Mouse (Mus musculus): ENCODE data around the gene Tmem136.

Gene Tmem136

GRCm38 (mm10) chr9:43108081-43108480 is 8.3 kb downstream of the Tmem136 start:
- DNase-seq (ENCODE audit: low spot score in 2 of 2): no peak

- no peak for DNase-seq (ENCODE audit: low spot score in 2 of 2)
These were observed 8.8 kb downstream of the Tmem136 start for GRCm38 (mm10) chr9:43107555-43107954.

GRCm38 (mm10) chr9:43107187-43107517 is 9.2 kb downstream of the Tmem136 start, which contains the start of gene Arhgef12:
TSS of gene Arhgef12 (minus strand) at chr9:43107239.
- DNase-seq (ENCODE audit: low spot score in 2 of 2): no peak

GRCm38 (mm10) chr9:43106426-43107186 is 9.8 kb downstream of the Tmem136 start:
- peak in 1 of 2 experiments; percentile 36 for DNase-seq (ENCODE audit: low spot score in 2 of 2)

GRCm38 (mm10) chr9:43105664-43106361 is 10.6 kb downstream of the Tmem136 start:
- DNase-seq (ENCODE audit: low spot score in 2 of 2): peak; percentile 79 to 86

GRCm38 (mm10) chr9:43104873-43105663 is 11.3 kb downstream of the Tmem136 start:
- DNase-seq (ENCODE audit: low spot score in 2 of 2): peak in 1 of 2 experiments; percentile 27

- DNase-seq (ENCODE audit: low spot score in 2 of 2): no peak
These were observed 11.9 kb downstream of the Tmem136 start for GRCm38 (mm10) chr9:43104526-43104872.

GRCm38 (mm10) chr9:43103675-43104299 is 12.6 kb downstream of the Tmem136 start:
- DNase-seq (ENCODE audit: low spot score in 2 of 2): no peak

- DNase-seq (ENCODE audit: low spot score in 2 of 2): no peak
These were observed 13.4 kb downstream of the Tmem136 start for GRCm38 (mm10) chr9:43102931-43103330.

GRCm38 (mm10) chr9:43101936-43102595 is 14.3 kb downstream of the Tmem136 start:
- DNase-seq (ENCODE audit: low spot score in 2 of 2): no peak

- DNase-seq (ENCODE audit: low spot score in 2 of 2): no peak
These were observed 17.4 kb downstream of the Tmem136 start for GRCm38 (mm10) chr9:43098922-43099321.

- no peak for DNase-seq (ENCODE audit: low spot score in 2 of 2)
These were observed 18.4 kb downstream of the Tmem136 start for GRCm38 (mm10) chr9:43097801-43098557.

GRCm38 (mm10) chr9:43096337-43096736 is 20.0 kb downstream of the Tmem136 start:
- DNase-seq (ENCODE audit: low spot score in 2 of 2): no peak

- no peak for DNase-seq (ENCODE audit: low spot score in 2 of 2)
These were observed 21.5 kb downstream of the Tmem136 start for GRCm38 (mm10) chr9:43094828-43095227.

GRCm38 (mm10) chr9:43093803-43094202 is 22.6 kb downstream of the Tmem136 start:
- DNase-seq (ENCODE audit: low spot score in 2 of 2): no peak

- DNase-seq (ENCODE audit: low spot score in 2 of 2): no peak
These were observed 30.6 kb downstream of the Tmem136 start for GRCm38 (mm10) chr9:43085686-43086285.

GRCm38 (mm10) chr9:43084496-43085362 is 31.6 kb downstream of the Tmem136 start:
- no peak for DNase-seq (ENCODE audit: low spot score in 2 of 2)

- no peak for DNase-seq (ENCODE audit: low spot score in 2 of 2)
These were observed 32.8 kb downstream of the Tmem136 start for GRCm38 (mm10) chr9:43083441-43084055.

GRCm38 (mm10) chr9:43078711-43079110 is 37.7 kb downstream of the Tmem136 start:
- DNase-seq (ENCODE audit: low spot score in 2 of 2): no peak

Data from frontal cortex, postnatal 14 days (tissue).